Mouse (Mus musculus): ENCODE measurements around the gene Aldh9a1. TPM values are rescaled to one million over a fixed set of nuclear protein-coding genes. Genes with fewer than 3 reads are reported as not detected.

Gene Aldh9a1
- polyA plus RNA-seq, 1 experiment from 2014 or later, result 26.5 TPM

GRCm38 (mm10) chr1:167368018-167368417 lies 18.2 kb downstream of the Aldh9a1 start:
- no peak overlapping the region for H3K9ac ChIP-seq (ENCODE audit: low read length)
- H3K4me2 ChIP-seq (ENCODE audit: low read length), result no peak overlapping the region
- no peak overlapping the region for H3K27ac ChIP-seq (replicated peaks in 1 of 2; ENCODE audit: control insufficient read depth in 1 of 2, insufficient read depth in 1 of 2, low read depth in 2 of 2, low read length in 2 of 2)
- peaks cover 51% of the 10 kb centered on the region for H3K36me3 ChIP-seq (ENCODE audit: control insufficient read depth, insufficient read depth, low read length)
- H3K9me3 ChIP-seq (ENCODE audit: control insufficient read depth, low read length), result no peaks in the 10 kb centered on the region
- no peak for ATAC-seq (ENCODE audit: insufficient number of reproducible peaks, insufficient read depth, low FRiP score, low read depth)
- H3K4me3 ChIP-seq (ENCODE audit: control insufficient read depth in 1 of 2, insufficient read depth in 1 of 2, low read depth in 1 of 2, low read length in 2 of 2), result no peak overlapping the region
- no peaks in the 10 kb centered on the region for H3K27me3 ChIP-seq (ENCODE audit: control insufficient read depth, insufficient read depth, low read length)
- H3K4me1 ChIP-seq (ENCODE audit: control insufficient read depth in 2 of 2, insufficient read depth in 2 of 2, low read length in 2 of 2), result no peaks in the 10 kb centered on the region
- WGBS, result 86% methylated on average over 4 of the region's 4 CpGs

- no peak for ATAC-seq (ENCODE audit: insufficient number of reproducible peaks, insufficient read depth, low FRiP score, low read depth)
- no peak overlapping the region for H3K27ac ChIP-seq (replicated peaks in 1 of 2; ENCODE audit: control insufficient read depth in 1 of 2, insufficient read depth in 1 of 2, low read depth in 2 of 2, low read length in 2 of 2)
- 64% methylated on average over 7 of the region's 7 CpGs for WGBS
- peaks cover 51% of the 10 kb centered on the region for H3K36me3 ChIP-seq (ENCODE audit: control insufficient read depth, insufficient read depth, low read length)
- no peak overlapping the region for H3K4me2 ChIP-seq (ENCODE audit: low read length)
- H3K9ac ChIP-seq (ENCODE audit: low read length), result no peak overlapping the region
- no peaks in the 10 kb centered on the region for H3K27me3 ChIP-seq (ENCODE audit: control insufficient read depth, insufficient read depth, low read length)
- H3K4me1 ChIP-seq (ENCODE audit: control insufficient read depth in 2 of 2, insufficient read depth in 2 of 2, low read length in 2 of 2), result no peaks in the 10 kb centered on the region
- H3K4me3 ChIP-seq (ENCODE audit: control insufficient read depth in 1 of 2, insufficient read depth in 1 of 2, low read depth in 1 of 2, low read length in 2 of 2), result no peak overlapping the region
- no peaks in the 10 kb centered on the region for H3K9me3 ChIP-seq (ENCODE audit: control insufficient read depth, low read length)
Measured at GRCm38 (mm10) chr1:167368513-167368912, 18.7 kb downstream of the Aldh9a1 start.

GRCm38 (mm10) chr1:167369905-167370304 lies 20.1 kb downstream of the Aldh9a1 start:
- 8% methylated on average over 7 of the region's 7 CpGs for WGBS
- H3K9ac ChIP-seq (ENCODE audit: low read length), result no peak overlapping the region
- H3K4me2 ChIP-seq (ENCODE audit: low read length), result no peak overlapping the region
- no peak; the same call in 1 of the 2 replicates for ATAC-seq (ENCODE audit: insufficient number of reproducible peaks, insufficient read depth, low FRiP score, low read depth)
- no peaks in the 10 kb centered on the region for H3K27me3 ChIP-seq (ENCODE audit: control insufficient read depth, insufficient read depth, low read length)
- peaks cover 54% of the 10 kb centered on the region for H3K36me3 ChIP-seq (ENCODE audit: control insufficient read depth, insufficient read depth, low read length)
- no peaks in the 10 kb centered on the region for H3K4me1 ChIP-seq (ENCODE audit: control insufficient read depth in 2 of 2, insufficient read depth in 2 of 2, low read length in 2 of 2)
- H3K4me3 ChIP-seq (ENCODE audit: control insufficient read depth in 1 of 2, insufficient read depth in 1 of 2, low read depth in 1 of 2, low read length in 2 of 2), result no peak overlapping the region
- no peaks in the 10 kb centered on the region for H3K9me3 ChIP-seq (ENCODE audit: control insufficient read depth, low read length)
- no peak overlapping the region for H3K27ac ChIP-seq (replicated peaks in 1 of 2; ENCODE audit: control insufficient read depth in 1 of 2, insufficient read depth in 1 of 2, low read depth in 2 of 2, low read length in 2 of 2)

GRCm38 (mm10) chr1:167372739-167373138 lies 22.9 kb downstream of the Aldh9a1 start:
- H3K36me3 ChIP-seq (ENCODE audit: control insufficient read depth, insufficient read depth, low read length), result peaks cover 58% of the 10 kb centered on the region
- no peaks in the 10 kb centered on the region for H3K9me3 ChIP-seq (ENCODE audit: control insufficient read depth, low read length)
- H3K27ac ChIP-seq (replicated peaks in 1 of 2; ENCODE audit: control insufficient read depth in 1 of 2, insufficient read depth in 1 of 2, low read depth in 2 of 2, low read length in 2 of 2), result no peak overlapping the region
- WGBS, result 92% methylated on average over 7 of the region's 7 CpGs
- no peaks in the 10 kb centered on the region for H3K4me1 ChIP-seq (ENCODE audit: control insufficient read depth in 2 of 2, insufficient read depth in 2 of 2, low read length in 2 of 2)
- no peak overlapping the region for H3K4me2 ChIP-seq (ENCODE audit: low read length)
- H3K4me3 ChIP-seq (ENCODE audit: control insufficient read depth in 1 of 2, insufficient read depth in 1 of 2, low read depth in 1 of 2, low read length in 2 of 2), result no peak overlapping the region
- no peaks in the 10 kb centered on the region for H3K27me3 ChIP-seq (ENCODE audit: control insufficient read depth, insufficient read depth, low read length)
- no peak for ATAC-seq (ENCODE audit: insufficient number of reproducible peaks, insufficient read depth, low FRiP score, low read depth)
- H3K9ac ChIP-seq (ENCODE audit: low read length), result no peak overlapping the region

GRCm38 (mm10) chr1:167374003-167374784 lies 24.4 kb downstream of the Aldh9a1 start:
- H3K27me3 ChIP-seq (ENCODE audit: control insufficient read depth, insufficient read depth, low read length), result no peaks in the 10 kb centered on the region
- no peaks in the 10 kb centered on the region for H3K9me3 ChIP-seq (ENCODE audit: control insufficient read depth, low read length)
- H3K4me3 ChIP-seq (ENCODE audit: control insufficient read depth in 1 of 2, insufficient read depth in 1 of 2, low read depth in 1 of 2, low read length in 2 of 2), result no peak overlapping the region
- H3K9ac ChIP-seq (ENCODE audit: low read length), result no peak overlapping the region
- no peak overlapping the region for H3K27ac ChIP-seq (replicated peaks in 1 of 2; ENCODE audit: control insufficient read depth in 1 of 2, insufficient read depth in 1 of 2, low read depth in 2 of 2, low read length in 2 of 2)
- H3K4me1 ChIP-seq (ENCODE audit: control insufficient read depth in 2 of 2, insufficient read depth in 2 of 2, low read length in 2 of 2), result no peaks in the 10 kb centered on the region
- no peak overlapping the region for H3K4me2 ChIP-seq (ENCODE audit: low read length)
- no peak for ATAC-seq (ENCODE audit: insufficient number of reproducible peaks, insufficient read depth, low FRiP score, low read depth)
- 24% methylated on average over 15 of the region's 15 CpGs for WGBS
- H3K36me3 ChIP-seq (ENCODE audit: control insufficient read depth, insufficient read depth, low read length), result peaks cover 56% of the 10 kb centered on the region

- ATAC-seq (ENCODE audit: insufficient number of reproducible peaks, insufficient read depth, low FRiP score, low read depth), result no peak
- Histone ChIP-seq H3K4me3 (ENCODE audit: control insufficient read depth in 1 of 2, insufficient read depth in 1 of 2, low read depth in 1 of 2, low read length in 2 of 2) (no peak overlapping the region), H3K27ac (replicated peaks in 1 of 2; ENCODE audit: control insufficient read depth in 1 of 2, insufficient read depth in 1 of 2, low read depth in 2 of 2, low read length in 2 of 2) (no peak overlapping the region), H3K27me3 (ENCODE audit: control insufficient read depth, insufficient read depth, low read length) (no peaks in the 10 kb centered on the region), H3K4me2 (ENCODE audit: low read length) (no peak overlapping the region), H3K36me3 (ENCODE audit: control insufficient read depth, insufficient read depth, low read length) (peaks cover 55% of the 10 kb centered on the region), H3K4me1 (ENCODE audit: control insufficient read depth in 2 of 2, insufficient read depth in 2 of 2, low read length in 2 of 2) (no peaks in the 10 kb centered on the region), H3K9me3 (ENCODE audit: control insufficient read depth, low read length) (no peaks in the 10 kb centered on the region), H3K9ac (ENCODE audit: low read length) (no peak overlapping the region)
- 70% methylated on average over 2 of the region's 2 CpGs for WGBS
Measured at GRCm38 (mm10) chr1:167374942-167375341, 25.2 kb downstream of the Aldh9a1 start.

- Histone ChIP-seq H3K36me3 (ENCODE audit: control insufficient read depth, insufficient read depth, low read length) (peaks cover 37% of the 10 kb centered on the region), H3K9ac (ENCODE audit: low read length) (no peak overlapping the region), H3K27ac (replicated peaks in 1 of 2; ENCODE audit: control insufficient read depth in 1 of 2, insufficient read depth in 1 of 2, low read depth in 2 of 2, low read length in 2 of 2) (no peak overlapping the region), H3K4me3 (ENCODE audit: control insufficient read depth in 1 of 2, insufficient read depth in 1 of 2, low read depth in 1 of 2, low read length in 2 of 2) (no peak overlapping the region), H3K4me2 (ENCODE audit: low read length) (no peak overlapping the region), H3K9me3 (ENCODE audit: control insufficient read depth, low read length) (no peaks in the 10 kb centered on the region), H3K27me3 (ENCODE audit: control insufficient read depth, insufficient read depth, low read length) (no peaks in the 10 kb centered on the region), H3K4me1 (ENCODE audit: control insufficient read depth in 2 of 2, insufficient read depth in 2 of 2, low read length in 2 of 2) (0 out of 4 replicates have a peak, but pooled peaks cover 0 to 2% of the 10 kb centered on the region in 2 experiments)
- WGBS, result 63% methylated on average over 6 of the region's 6 CpGs
- no peak for ATAC-seq (ENCODE audit: insufficient number of reproducible peaks, insufficient read depth, low FRiP score, low read depth)
Measured at GRCm38 (mm10) chr1:167378019-167378418, 28.2 kb downstream of the Aldh9a1 start.

GRCm38 (mm10) chr1:167379751-167380150 lies 30.0 kb downstream of the Aldh9a1 start:
- Histone ChIP-seq H3K27me3 (ENCODE audit: control insufficient read depth, insufficient read depth, low read length) (no peaks in the 10 kb centered on the region), H3K36me3 (ENCODE audit: control insufficient read depth, insufficient read depth, low read length) (peaks cover 30% of the 10 kb centered on the region), H3K4me1 (ENCODE audit: control insufficient read depth in 2 of 2, insufficient read depth in 2 of 2, low read length in 2 of 2) (peaks cover 0 to 5% of the 10 kb centered on the region in 2 experiments; a peak in 2 of 4 replicates), H3K27ac (replicated peaks in 1 of 2; ENCODE audit: control insufficient read depth in 1 of 2, insufficient read depth in 1 of 2, low read depth in 2 of 2, low read length in 2 of 2) (no peak overlapping the region), H3K4me2 (ENCODE audit: low read length) (no peak overlapping the region), H3K4me3 (ENCODE audit: control insufficient read depth in 1 of 2, insufficient read depth in 1 of 2, low read depth in 1 of 2, low read length in 2 of 2) (no peak overlapping the region), H3K9me3 (ENCODE audit: control insufficient read depth, low read length) (no peaks in the 10 kb centered on the region), H3K9ac (ENCODE audit: low read length) (no peak overlapping the region)
- WGBS, result 67% methylated on average over 5 of the region's 5 CpGs
- no peak for ATAC-seq (ENCODE audit: insufficient number of reproducible peaks, insufficient read depth, low FRiP score, low read depth)

All from heart, embryonic 14.5 days (tissue).